In the genomic region with DNA sequence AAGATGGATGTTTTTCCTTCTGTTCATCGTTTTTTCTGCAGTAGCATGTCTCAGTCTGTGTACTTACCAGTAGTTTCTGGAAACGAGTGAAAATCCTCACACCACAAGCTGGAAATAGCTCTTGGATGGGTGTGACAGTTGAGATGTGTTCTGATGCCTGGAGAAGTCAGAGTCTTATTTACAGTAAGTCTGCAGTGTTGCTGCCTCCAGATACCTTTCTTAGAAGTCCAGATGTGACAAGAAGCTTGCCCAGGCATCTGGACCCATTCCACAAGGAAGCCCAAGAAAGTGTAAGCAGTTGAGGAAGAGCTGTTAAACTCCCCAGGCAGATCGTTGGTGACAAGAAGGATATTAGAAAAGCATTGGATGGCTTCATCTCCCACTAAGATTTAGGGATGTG, we compare ENCODE assay signal across 20 mouse cellular contexts.
DNase-seq lines count a peak whose midpoint lies in the region; ATAC-seq and TF ChIP-seq lines count a peak whose summit lies in the region.
"Had no signal": no experiment of that assay in that cellular context is flagged by ENCODE, and none has a peak within 500 bp of the region (broad histone marks: within the 10 kb centered on the region; RNA-seq: fewer than 3 reads in every experiment).

No protein-coding gene starts in this region.

- no peak for ATAC-seq in stomach, embryonic 15.5 days (ENCODE audit: insufficient read depth, low FRiP score, low read depth)
- ATAC-seq: activated CD4-positive, CD25-positive, alpha-beta regulatory T cell, adult 4 months; lung, postnatal 0 days; Patski had no signal

- peak overlapping the region; percentile 32; the same call in 1 of the 2 replicates for H3K27ac ChIP-seq in gastrocnemius, adult 2 months
- H3K27ac ChIP-seq in stomach, embryonic 15.5 days = 0 out of 2 replicates have a peak overlapping the region, but pooled peaks have one; percentile 71
- H3K27ac ChIP-seq: liver, embryonic 13.5 days had no signal

- no peak for TF ChIP-seq CTCF in gastrocnemius, adult 2 months (IDR thresholded peaks at IDR 0.05)

- intact Hi-C loops in gastrocnemius, adult 2 months (cut with DNase I) = no loop called here
- intact Hi-C loops in gastrocnemius, postnatal 14 days (cut with DNase I; ENCODE audit: low total_unique reads) = loop anchor here (10.0 kb wide), 1 partner anchor 105 kb away; a partner anchor contains a TSS
- intact Hi-C loops in left cerebral cortex, postnatal 4 days (cut with DNase I) = no loop called here

- no peak for DNase-seq in gastrocnemius, adult 2 months
- no peak for DNase-seq in gastrocnemius, postnatal 14 days
- DNase-seq in left cerebral cortex, adult 11 months (ENCODE audit: low spot score) = peak; percentile 39
- DNase-seq in left cerebral cortex, postnatal 4 days = no peak
- DNase-seq in brain, adult 2 months (ENCODE audit: low read depth, low spot score) = peak; percentile 58
- no peak for DNase-seq in yolk sac, embryonic 10.5 days (ENCODE audit: low spot score)
- DNase-seq in lung, adult 18-20 months = no peak
- DNase-seq: cerebellum, adult 9-11 months; layer of hippocampus, postnatal 36 days; liver, embryonic 13.5 days; right cerebral cortex, adult 18-20 months; thymus, postnatal 36 days had no signal

- no peak overlapping the region for H3K4me3 ChIP-seq in gastrocnemius, adult 2 months
- H3K4me3 ChIP-seq in stomach, embryonic 15.5 days (replicated peaks) = no peak overlapping the region
- H3K4me3 ChIP-seq: limb, embryonic 12.5 days; liver, embryonic 13.5 days; megakaryocyte, embryonic 14.5 days had no signal

- no peak overlapping the region for H3K9ac ChIP-seq in stomach, embryonic 15.5 days
- H3K9ac ChIP-seq: forebrain, embryonic 13.5 days; liver, embryonic 13.5 days had no signal

- no peak overlapping the region for H3K4me2 ChIP-seq in stomach, embryonic 15.5 days
- H3K4me2 ChIP-seq: liver, embryonic 13.5 days had no signal

- 21% methylated on average over 3 of the region's 3 CpGs for WGBS in stomach, embryonic 15.5 days

- H3K27me3 ChIP-seq in stomach, embryonic 15.5 days (replicated peaks) = no peaks in the 10 kb centered on the region
- H3K27me3 ChIP-seq: CH12.LX; forebrain, embryonic 13.5 days; limb, embryonic 12.5 days; liver, embryonic 13.5 days; Patski had no signal

- no peaks in the 10 kb centered on the region for H3K36me3 ChIP-seq in stomach, embryonic 15.5 days
- H3K36me3 ChIP-seq: limb, embryonic 12.5 days; liver, embryonic 13.5 days had no signal

- H3K9me3 ChIP-seq in stomach, embryonic 15.5 days = no peaks in the 10 kb centered on the region
- H3K9me3 ChIP-seq: forebrain, embryonic 13.5 days; limb, embryonic 12.5 days; liver, embryonic 13.5 days had no signal

- peaks cover 27% of the 10 kb centered on the region for H3K4me1 ChIP-seq in stomach, embryonic 15.5 days

Comparison
In these comparisons a context has a peak if more than half of its experiments do, and no peak if none do; other contexts are left out.
1. DNase-seq: peak in left cerebral cortex, adult 11 months (single experiment) and brain, adult 2 months (single experiment); none in gastrocnemius, adult 2 months (single experiment), gastrocnemius, postnatal 14 days (single experiment), left cerebral cortex, postnatal 4 days (single experiment), yolk sac, embryonic 10.5 days (single experiment) and lung, adult 18-20 months (0 of 2).